Mouse (Mus musculus) lung, postnatal 0 days (tissue): ENCODE results near the gene Cd164l2. TPM values are rescaled to one million over a fixed set of nuclear protein-coding genes. Genes with fewer than 3 reads are reported as not detected.
A peak's percentile ranks its signal among the peaks of the same experiment; 100 is the strongest.

Experiments
- ATAC-seq: fragments of 200-750 bp; cut with Nextera tagmentation; 2 replicates; pipeline ENCODE4 v1.8.0; 2017; ENCODE audit warnings: moderate library complexity
- DNase-seq: peaks from one replicate; pipeline ENCODE4 v3.0.0-alpha.2; 2016; ENCODE audit warnings: low spot score
- H3K27ac ChIP-seq: fragments of 300-500 bp; sonication (generic); 2 replicates; pipeline ENCODE4 v1.5.1; 2014; ENCODE audit warnings: antibody characterized with exemption, mild to moderate bottlenecking, low read length, mixed read lengths
- H3K27me3 ChIP-seq: fragments of 300-500 bp; sonication (generic); replicated peaks from 2 replicates; pipeline ENCODE4 v1.6.1; 2014; ENCODE audit warnings: low read length, mixed read lengths; ENCODE audit not compliant: insufficient read depth
- H3K36me3 ChIP-seq: fragments of 300-500 bp; sonication (generic); 2 replicates; pipeline ENCODE4 v1.6.1; 2014; ENCODE audit warnings: low read length, mixed read lengths; ENCODE audit not compliant: insufficient read depth
- H3K4me1 ChIP-seq: fragments of 300-500 bp; sonication (generic); 2 replicates; pipeline ENCODE4 v1.6.1; 2014; ENCODE audit warnings: antibody characterized with exemption, low read depth, low read length, mixed read lengths; ENCODE audit not compliant: insufficient read depth
- H3K4me2 ChIP-seq: fragments of 300-500 bp; sonication (generic); replicated peaks from 2 replicates; pipeline ENCODE4 v1.6.1; 2014; ENCODE audit warnings: low read depth, mild to moderate bottlenecking, low read length, moderate library complexity, mixed read lengths
- H3K4me3 ChIP-seq: fragments of 300-500 bp; sonication (generic); 2 replicates; pipeline ENCODE4 v1.5.1; 2014; ENCODE audit warnings: low read depth, low read length
- H3K9ac ChIP-seq: fragments of 300-500 bp; sonication (generic); replicated peaks from 2 replicates; pipeline ENCODE4 v1.6.1; 2014; ENCODE audit warnings: low read depth, mild to moderate bottlenecking
- H3K9me3 ChIP-seq: fragments of 300-500 bp; sonication (generic); 2 replicates; pipeline ENCODE4 v1.6.1; 2016; ENCODE audit warnings: low read length, mixed read lengths
- CTCF ChIP-seq: IDR thresholded peaks from 2 replicates; pipeline ENCODE4 v1.5.1; 2016; ENCODE audit warnings: antibody characterized with exemption, mild to moderate bottlenecking
- EP300 ChIP-seq: IDR thresholded peaks from 2 replicates; pipeline ENCODE4 v1.6.1; 2016; ENCODE audit warnings: antibody characterized with exemption, mild to moderate bottlenecking, control low read depth
- WGBS: fragments of 180-500 bp; shearing (Covaris S2); extraction: QIAGEN DNeasy Blood & Tissue Kit; methylation state at CpG from one replicate; pipeline ENCODE4 v1.1.7; 2014; 5-methylcytosine and 5-hydroxymethylcytosine counted together
- polyA plus RNA-seq: library from polyadenylated mRNA; unstranded; fragments of >200 nt; fragmentation: Nextera tagmentation; extraction: Ambion mirVana; gene quantifications from 2 replicates; pipeline ENCODE4 v1.2.1, GENCODE M21; 2015

Gene Cd164l2
- polyA plus RNA-seq, 1 experiment from 2014 or later: 10.3 TPM

- DNase-seq: peak; percentile 62
- peaks cover 16% of the 10 kb centered on the region for H3K4me1 ChIP-seq
- WGBS: 47% methylated on average over 13 of the region's 13 CpGs
- peak overlapping the region; percentile 62; the same call in 1 of the 2 replicates for H3K27ac ChIP-seq
- H3K9ac ChIP-seq: no peak overlapping the region
- TF ChIP-seq EP300 (no peak), CTCF (no peak)
- H3K9me3 ChIP-seq: no peaks in the 10 kb centered on the region
- no peak overlapping the region for H3K4me3 ChIP-seq
- no peak overlapping the region for H3K4me2 ChIP-seq
- no peak for ATAC-seq
- peaks cover 31% of the 10 kb centered on the region for H3K36me3 ChIP-seq
- no peaks in the 10 kb centered on the region for H3K27me3 ChIP-seq
These were observed 14.1 kb upstream of the Cd164l2 start for GRCm38 (mm10) chr4:133197801-133198286.

GRCm38 (mm10) chr4:133198337-133199180, 13.4 kb upstream of the Cd164l2 start:
- Histone ChIP-seq H3K27me3 (no peaks in the 10 kb centered on the region), H3K4me2 (0 out of 2 replicates have a peak overlapping the region, but pooled peaks have one; percentile 8), H3K27ac (peak overlapping the region; percentile 57), H3K4me3 (no peak overlapping the region), H3K9ac (no peak overlapping the region), H3K4me1 (peaks cover 16% of the 10 kb centered on the region), H3K9me3 (no peaks in the 10 kb centered on the region), H3K36me3 (peaks cover 28% of the 10 kb centered on the region)
- ATAC-seq (peak; percentile 36), DNase-seq (peak; percentile 78)
- TF ChIP-seq CTCF: peak; percentile 26
- no peak for TF ChIP-seq EP300
- WGBS: 32% methylated on average over 19 of the region's 19 CpGs

GRCm38 (mm10) chr4:133199743-133200142, 12.2 kb upstream of the Cd164l2 start:
- ATAC-seq: no peak
- 61% methylated on average over 6 of the region's 6 CpGs for WGBS
- Histone ChIP-seq H3K9ac (no peak overlapping the region), H3K27me3 (no peaks in the 10 kb centered on the region), H3K9me3 (no peaks in the 10 kb centered on the region), H3K36me3 (peaks cover 16% of the 10 kb centered on the region), H3K4me1 (peaks cover 16% of the 10 kb centered on the region), H3K4me3 (no peak overlapping the region), H3K4me2 (no peak overlapping the region), H3K27ac (peak overlapping the region; percentile 60; the same call in 1 of the 2 replicates)
- TF ChIP-seq CTCF: no peak
- no peak for TF ChIP-seq EP300
- DNase-seq: no peak

GRCm38 (mm10) chr4:133200343-133200742, 11.6 kb upstream of the Cd164l2 start:
- no peak overlapping the region for H3K4me3 ChIP-seq
- TF ChIP-seq EP300 (no peak), CTCF (no peak)
- peak overlapping the region; percentile 60 for H3K27ac ChIP-seq
- no peaks in the 10 kb centered on the region for H3K9me3 ChIP-seq
- peaks cover 10% of the 10 kb centered on the region for H3K36me3 ChIP-seq
- no peak overlapping the region for H3K9ac ChIP-seq
- 37% methylated on average over 21 of the region's 21 CpGs for WGBS
- H3K27me3 ChIP-seq: no peaks in the 10 kb centered on the region
- peaks cover 16% of the 10 kb centered on the region for H3K4me1 ChIP-seq
- H3K4me2 ChIP-seq: peak overlapping the region; percentile 3; the same call in 1 of the 2 replicates
- ATAC-seq (peak; percentile 37), DNase-seq (peak; percentile 65)

GRCm38 (mm10) chr4:133201006-133201771, 10.7 kb upstream of the Cd164l2 start:
- Histone ChIP-seq H3K27me3 (no peaks in the 10 kb centered on the region), H3K9me3 (no peaks in the 10 kb centered on the region), H3K9ac (no peak overlapping the region), H3K27ac (peak overlapping the region; percentile 60; the same call in 1 of the 2 replicates), H3K4me3 (no peak overlapping the region), H3K36me3 (peaks cover 3% of the 10 kb centered on the region; the same call in 1 of the 2 replicates), H3K4me1 (peaks cover 16% of the 10 kb centered on the region), H3K4me2 (no peak overlapping the region)
- ATAC-seq (peak; percentile 66), DNase-seq (peak; percentile 88)
- no peak for TF ChIP-seq EP300
- peak; percentile 85 for TF ChIP-seq CTCF
- 58% methylated on average over 8 of the region's 8 CpGs for WGBS

- no peaks in the 10 kb centered on the region for H3K9me3 ChIP-seq
- H3K36me3 ChIP-seq: no peaks in the 10 kb centered on the region
- ATAC-seq: no peak
- DNase-seq: no peak
- no peak overlapping the region for H3K4me2 ChIP-seq
- H3K9ac ChIP-seq: no peak overlapping the region
- no peaks in the 10 kb centered on the region for H3K27me3 ChIP-seq
- peaks cover 16% of the 10 kb centered on the region for H3K4me1 ChIP-seq
- 90% methylated on average over 3 of the region's 3 CpGs for WGBS
- no peak for TF ChIP-seq EP300
- TF ChIP-seq CTCF: no peak
- H3K4me3 ChIP-seq: no peak overlapping the region
- H3K27ac ChIP-seq: no peak overlapping the region
These were observed 9.7 kb upstream of the Cd164l2 start for GRCm38 (mm10) chr4:133202254-133202653.
